Mouse (Mus musculus) midbrain, postnatal 0 days (tissue): ENCODE measurements around the gene C7. TPM values are rescaled to one million over a fixed set of nuclear protein-coding genes. Genes with fewer than 3 reads are reported as not detected.

Experiments used
- ATAC-seq: fragments of 200-750 bp; cut with Nextera tagmentation; 2 replicates; pipeline ENCODE4 v1.8.0; 2017; ENCODE audit warnings: moderate number of reproducible peaks, mild to moderate bottlenecking, moderate TSS enrichment, moderate library complexity; ENCODE audit not compliant: low FRiP score
- DNase-seq: peaks from one replicate; pipeline ENCODE4 v3.0.0-alpha.2; 2015; ENCODE audit warnings: low spot score
- H3K27ac ChIP-seq: fragments of 300-500 bp; sonication (generic); 2 replicates; pipeline ENCODE4 v1.5.1; 2014; ENCODE audit warnings: low read depth, mild to moderate bottlenecking, low read length, mixed read lengths
- H3K27me3 ChIP-seq: fragments of 300-500 bp; sonication (generic); 2 replicates; pipeline ENCODE4 v1.6.1; 2014; ENCODE audit warnings: low read length, control low read depth, mixed read lengths; ENCODE audit not compliant: insufficient read depth
- H3K36me3 ChIP-seq: fragments of 300-500 bp; sonication (generic); 2 replicates; pipeline ENCODE4 v1.6.1; 2014; ENCODE audit warnings: low read length, control low read depth, mixed read lengths; ENCODE audit not compliant: insufficient read depth
- H3K4me1 ChIP-seq: fragments of 300-500 bp; sonication (generic); 2 replicates; pipeline ENCODE4 v1.6.1; 2014; ENCODE audit warnings: mild to moderate bottlenecking, control low read depth, antibody characterized with exemption, low read length, mixed read lengths; ENCODE audit not compliant: insufficient read depth
- H3K4me2 ChIP-seq: fragments of 300-500 bp; sonication (generic); 2 replicates; pipeline ENCODE4 v1.6.1; 2014; ENCODE audit warnings: low read depth, mild to moderate bottlenecking, low read length, mixed read lengths; ENCODE audit not compliant: poor library complexity, severe bottlenecking
- H3K4me3 ChIP-seq: fragments of 300-500 bp; sonication (generic); 2 replicates; pipeline ENCODE4 v1.5.1; 2014; ENCODE audit warnings: low read depth, mild to moderate bottlenecking, low read length, moderate library complexity
- H3K9ac ChIP-seq: fragments of 300-500 bp; sonication (generic); replicated peaks from 2 replicates; pipeline ENCODE4 v1.6.1; 2014; ENCODE audit warnings: mild to moderate bottlenecking, low read length, moderate library complexity, mixed read lengths; ENCODE audit not compliant: poor library complexity, severe bottlenecking
- H3K9me3 ChIP-seq: fragments of 300-500 bp; sonication (generic); 2 replicates; pipeline ENCODE4 v1.6.1; 2016; ENCODE audit warnings: low read length, control low read depth
- CTCF ChIP-seq: IDR thresholded peaks from 2 replicates; pipeline ENCODE4 v1.5.1; 2016; ENCODE audit warnings: antibody characterized with exemption, mild to moderate bottlenecking
- WGBS: fragments of 180-500 bp; shearing (Covaris S2); extraction: QIAGEN DNeasy Blood & Tissue Kit; methylation state at CpG from one replicate; pipeline ENCODE4 v1.1.7; 2014; 5-methylcytosine and 5-hydroxymethylcytosine counted together
- polyA plus RNA-seq: library from polyadenylated mRNA; unstranded; fragments of >200 nt; fragmentation: Nextera tagmentation; extraction: Ambion mirVana; gene quantifications from 2 replicates; pipeline ENCODE4 v1.2.1, GENCODE M21; 2015
- total RNA-seq: library from RNA; depleted of rRNA; stranded (reverse); fragments of >200 nt; gene quantifications from 2 replicates; pipeline ENCODE4 v1.2.3, GENCODE M21; 2014

The C7 gene
- total and polyA plus RNA-seq, 2 experiments from 2014 or later: 0.27 TPM; not detected in 1

- Histone ChIP-seq H3K9me3 (no peaks in the 10 kb centered on the region), H3K4me1 (no peaks in the 10 kb centered on the region), H3K4me2 (no peak overlapping the region), H3K36me3 (no peaks in the 10 kb centered on the region), H3K27me3 (no peaks in the 10 kb centered on the region), H3K27ac (no peak overlapping the region), H3K9ac (no peak overlapping the region), H3K4me3 (no peak overlapping the region)
- DNase-seq: no peak
- 93% methylated on average over 4 of the region's 4 CpGs for WGBS
- ATAC-seq: no peak
- TF ChIP-seq CTCF: no peak
Measured at GRCm38 (mm10) chr15:5102312-5102711, 38.8 kb upstream of the C7 start.

GRCm38 (mm10) chr15:5097376-5097775, 33.8 kb upstream of the C7 start:
- no peak for TF ChIP-seq CTCF
- 95% methylated on average over 1 of the region's 1 CpGs for WGBS
- Histone ChIP-seq H3K27me3 (no peaks in the 10 kb centered on the region), H3K36me3 (no peaks in the 10 kb centered on the region), H3K9ac (no peak overlapping the region), H3K27ac (no peak overlapping the region), H3K4me1 (no peaks in the 10 kb centered on the region), H3K4me2 (no peak overlapping the region), H3K4me3 (no peak overlapping the region), H3K9me3 (no peaks in the 10 kb centered on the region)
- no peak for DNase-seq
- ATAC-seq: no peak

GRCm38 (mm10) chr15:5095534-5096301, 32.2 kb upstream of the C7 start:
- H3K4me3 ChIP-seq: no peak overlapping the region
- DNase-seq (no peak), ATAC-seq (no peak)
- 92% methylated on average over 11 of the region's 11 CpGs for WGBS
- H3K4me1 ChIP-seq: no peaks in the 10 kb centered on the region
- no peaks in the 10 kb centered on the region for H3K36me3 ChIP-seq
- H3K9ac ChIP-seq: no peak overlapping the region
- H3K27ac ChIP-seq: no peak overlapping the region
- no peak overlapping the region for H3K4me2 ChIP-seq
- H3K9me3 ChIP-seq: no peaks in the 10 kb centered on the region
- TF ChIP-seq CTCF: no peak
- H3K27me3 ChIP-seq: no peaks in the 10 kb centered on the region

- no peaks in the 10 kb centered on the region for H3K9me3 ChIP-seq
- H3K27ac ChIP-seq: no peak overlapping the region
- no peaks in the 10 kb centered on the region for H3K27me3 ChIP-seq
- WGBS: 94% methylated on average over 10 of the region's 10 CpGs
- no peaks in the 10 kb centered on the region for H3K4me1 ChIP-seq
- ATAC-seq (no peak), DNase-seq (no peak)
- H3K9ac ChIP-seq: no peak overlapping the region
- TF ChIP-seq CTCF: no peak
- H3K36me3 ChIP-seq: no peaks in the 10 kb centered on the region
- no peak overlapping the region for H3K4me3 ChIP-seq
- H3K4me2 ChIP-seq: no peak overlapping the region
Measured at GRCm38 (mm10) chr15:5090131-5090530, 26.6 kb upstream of the C7 start.

GRCm38 (mm10) chr15:5088850-5089608, 25.5 kb upstream of the C7 start:
- no peaks in the 10 kb centered on the region for H3K36me3 ChIP-seq
- H3K4me1 ChIP-seq: no peaks in the 10 kb centered on the region
- H3K4me3 ChIP-seq: no peak overlapping the region
- no peak overlapping the region for H3K9ac ChIP-seq
- H3K27me3 ChIP-seq: no peaks in the 10 kb centered on the region
- ATAC-seq (peak; percentile 89), DNase-seq (no peak)
- H3K4me2 ChIP-seq: no peak overlapping the region
- WGBS: 41% methylated on average over 7 of the region's 7 CpGs
- no peak for TF ChIP-seq CTCF
- no peak overlapping the region for H3K27ac ChIP-seq
- H3K9me3 ChIP-seq: no peaks in the 10 kb centered on the region

GRCm38 (mm10) chr15:5086162-5086561, 22.6 kb upstream of the C7 start:
- Histone ChIP-seq H3K4me1 (no peaks in the 10 kb centered on the region), H3K4me3 (no peak overlapping the region), H3K27ac (no peak overlapping the region), H3K4me2 (no peak overlapping the region), H3K9me3 (no peaks in the 10 kb centered on the region), H3K27me3 (no peaks in the 10 kb centered on the region), H3K9ac (no peak overlapping the region), H3K36me3 (no peaks in the 10 kb centered on the region)
- TF ChIP-seq CTCF: peak; percentile 66
- DNase-seq (peak; percentile 44), ATAC-seq (no peak)
- WGBS: 10% methylated on average over 2 of the region's 2 CpGs
